Mouse (Mus musculus) hindbrain, embryonic 13.5 days (tissue): ENCODE measurements around the gene Trak2. TPM values are rescaled to one million over a fixed set of nuclear protein-coding genes. Genes with fewer than 3 reads are reported as not detected.
A peak's percentile ranks its signal among the peaks of the same experiment; 100 is the strongest.
"Not testable (repeated sequence)": the region's sequence is repeated elsewhere in the genome, so short reads cannot be mapped to it uniquely, and the experiment has no call there.

ENCODE experiments used
- ATAC-seq: fragments of 200-750 bp; cut with Nextera tagmentation; 2 replicates; pipeline ENCODE4 v1.8.0; 2017; ENCODE audit warnings: moderate TSS enrichment; ENCODE audit not compliant: low FRiP score
- H3K27ac ChIP-seq: fragments of 300-500 bp; sonication (generic); 2 replicates; pipeline ENCODE4 v1.5.1; 2015; ENCODE audit warnings: inconsistent platforms, mild to moderate bottlenecking, moderate library complexity
- H3K27me3 ChIP-seq: fragments of 300-500 bp; sonication (generic); 2 replicates; pipeline ENCODE4 v1.6.1; 2015; ENCODE audit warnings: mild to moderate bottlenecking, inconsistent platforms
- H3K36me3 ChIP-seq: fragments of 300-500 bp; sonication (generic); 2 replicates; pipeline ENCODE4 v1.6.1; 2015; ENCODE audit warnings: mild to moderate bottlenecking, inconsistent platforms
- H3K4me1 ChIP-seq: fragments of 300-500 bp; sonication (generic); replicated peaks from 2 replicates; pipeline ENCODE4 v1.6.1; 2015; ENCODE audit warnings: inconsistent platforms
- H3K4me2 ChIP-seq: fragments of 300-500 bp; sonication (generic); 2 replicates; pipeline ENCODE4 v1.6.1; 2015; ENCODE audit warnings: inconsistent platforms, mild to moderate bottlenecking, moderate library complexity
- H3K4me3 ChIP-seq: fragments of 300-500 bp; sonication (generic); 2 replicates; pipeline ENCODE4 v1.5.1; 2015; ENCODE audit warnings: mild to moderate bottlenecking, inconsistent platforms
- H3K9ac ChIP-seq: fragments of 300-500 bp; sonication (generic); 2 replicates; pipeline ENCODE4 v1.6.1; 2015; ENCODE audit warnings: mild to moderate bottlenecking, inconsistent platforms
- H3K9me3 ChIP-seq: fragments of 300-500 bp; sonication (generic); 2 replicates; pipeline ENCODE4 v1.6.1; 2016; ENCODE audit warnings: inconsistent platforms
- WGBS: fragments of 180-500 bp; shearing (Covaris S2); methylation state at CpG from one replicate; pipeline ENCODE4 v1.1.7; 2015; 5-methylcytosine and 5-hydroxymethylcytosine counted together
- polyA plus RNA-seq: library from polyadenylated mRNA; unstranded; fragments of >200 nt; fragmentation: Nextera tagmentation; extraction: Ambion mirVana; gene quantifications from 2 replicates; pipeline ENCODE4 v1.2.1, GENCODE M21; 2015

The Trak2 gene
- polyA plus RNA-seq, 1 experiment from 2014 or later, result 18.7 TPM

- Histone ChIP-seq H3K4me2 (no peak overlapping the region), H3K27me3 (no peaks in the 10 kb centered on the region), H3K4me1 (peaks cover 4% of the 10 kb centered on the region; the same call in 1 of the 2 replicates), H3K9ac (no peak overlapping the region), H3K9me3 (no peaks in the 10 kb centered on the region), H3K36me3 (no peaks in the 10 kb centered on the region), H3K27ac (no peak overlapping the region), H3K4me3 (no peak overlapping the region)
- ATAC-seq, result no peak
Measured at GRCm38 (mm10) chr1:58962865-58963264, 10.4 kb downstream of the Trak2 start.

- H3K27me3 ChIP-seq, result no peaks in the 10 kb centered on the region
- H3K4me2 ChIP-seq, result no peak overlapping the region
- H3K4me1 ChIP-seq, result peaks cover 5% of the 10 kb centered on the region; the same call in 1 of the 2 replicates
- H3K27ac ChIP-seq, result no peak overlapping the region
- no peaks in the 10 kb centered on the region for H3K9me3 ChIP-seq
- no peak for ATAC-seq
- WGBS, result 87% methylated on average over 5 of the region's 5 CpGs
- no peak overlapping the region for H3K4me3 ChIP-seq
- no peak overlapping the region for H3K9ac ChIP-seq
- H3K36me3 ChIP-seq, result no peaks in the 10 kb centered on the region
Measured at GRCm38 (mm10) chr1:58962418-58962817, 10.8 kb downstream of the Trak2 start.

GRCm38 (mm10) chr1:58961152-58961893, 11.9 kb downstream of the Trak2 start:
- Histone ChIP-seq H3K9me3 (no peaks in the 10 kb centered on the region), H3K27me3 (no peaks in the 10 kb centered on the region), H3K4me1 (peaks cover 5% of the 10 kb centered on the region; the same call in 1 of the 2 replicates), H3K4me3 (no peak overlapping the region), H3K27ac (0 out of 2 replicates have a peak overlapping the region, but pooled peaks have one; percentile 30), H3K9ac (no peak overlapping the region), H3K36me3 (no peaks in the 10 kb centered on the region), H3K4me2 (no peak overlapping the region)
- 73% methylated on average over 12 of the region's 12 CpGs for WGBS
- no peak for ATAC-seq

GRCm38 (mm10) chr1:58959682-58960081, 13.5 kb downstream of the Trak2 start:
- 88% methylated on average over 2 of the region's 2 CpGs for WGBS
- no peaks in the 10 kb centered on the region for H3K27me3 ChIP-seq
- no peak for ATAC-seq

GRCm38 (mm10) chr1:58958789-58959526, 14.3 kb downstream of the Trak2 start:
- H3K9me3 ChIP-seq, H3K9ac ChIP-seq, H3K4me1 ChIP-seq, H3K4me2 ChIP-seq, H3K36me3 ChIP-seq, H3K27me3 ChIP-seq, H3K4me3 ChIP-seq, ATAC-seq: not testable (repeated sequence)
- H3K27ac ChIP-seq, result 0 out of 2 replicates have a peak overlapping the region, but pooled peaks have one; percentile 40
- 82% methylated on average over 16 of the region's 16 CpGs for WGBS

More at GRCm38 (mm10) chr1:58959682-58960081, 13.5 kb downstream of the Trak2 start:
- no peak overlapping the region for H3K9ac ChIP-seq
- no peaks in the 10 kb centered on the region for H3K36me3 ChIP-seq
- H3K4me2 ChIP-seq, result no peak overlapping the region
- H3K4me1 ChIP-seq, result peaks cover 5% of the 10 kb centered on the region; the same call in 1 of the 2 replicates
- H3K27ac ChIP-seq, result no peak overlapping the region
- no peaks in the 10 kb centered on the region for H3K9me3 ChIP-seq
- no peak overlapping the region for H3K4me3 ChIP-seq

- Histone ChIP-seq H3K27me3 (no peaks in the 10 kb centered on the region), H3K9ac (no peak overlapping the region), H3K4me1 (peaks cover 5% of the 10 kb centered on the region; the same call in 1 of the 2 replicates), H3K27ac (no peak overlapping the region), H3K4me2 (no peak overlapping the region), H3K9me3 (no peaks in the 10 kb centered on the region), H3K36me3 (no peaks in the 10 kb centered on the region), H3K4me3 (no peak overlapping the region)
- 61% methylated on average over 2 of the region's 2 CpGs for WGBS
- ATAC-seq, result no peak
Measured at GRCm38 (mm10) chr1:58957931-58958330, 15.3 kb downstream of the Trak2 start.

- WGBS, result 90% methylated on average over 9 of the region's 9 CpGs
Measured at GRCm38 (mm10) chr1:58956229-58956628, 17.0 kb downstream of the Trak2 start.

GRCm38 (mm10) chr1:58955716-58956115, 17.5 kb downstream of the Trak2 start:
- Histone ChIP-seq H3K4me1 (peaks cover 10% of the 10 kb centered on the region), H3K4me2 (no peak overlapping the region), H3K27ac (no peak overlapping the region), H3K27me3 (no peaks in the 10 kb centered on the region), H3K4me3 (no peak overlapping the region), H3K36me3 (no peaks in the 10 kb centered on the region), H3K9me3 (no peaks in the 10 kb centered on the region), H3K9ac (no peak overlapping the region)
- 93% methylated on average over 3 of the region's 3 CpGs for WGBS
- ATAC-seq, result no peak

More at GRCm38 (mm10) chr1:58956229-58956628, 17.0 kb downstream of the Trak2 start:
- no peak overlapping the region for H3K4me3 ChIP-seq
- no peak overlapping the region for H3K9ac ChIP-seq
- no peaks in the 10 kb centered on the region for H3K9me3 ChIP-seq
- no peak overlapping the region for H3K4me2 ChIP-seq
- H3K36me3 ChIP-seq, result no peaks in the 10 kb centered on the region
- H3K27me3 ChIP-seq, result no peaks in the 10 kb centered on the region
- ATAC-seq, result no peak
- peaks cover 8% of the 10 kb centered on the region for H3K4me1 ChIP-seq
- no peak overlapping the region for H3K27ac ChIP-seq

GRCm38 (mm10) chr1:58954578-58955410, 18.4 kb downstream of the Trak2 start:
- Histone ChIP-seq H3K27ac (no peak overlapping the region), H3K36me3 (no peaks in the 10 kb centered on the region), H3K9ac (no peak overlapping the region), H3K9me3 (no peaks in the 10 kb centered on the region), H3K4me2 (no peak overlapping the region), H3K4me1 (peaks cover 10% of the 10 kb centered on the region), H3K27me3 (no peaks in the 10 kb centered on the region), H3K4me3 (no peak overlapping the region)
- 84% methylated on average over 8 of the region's 8 CpGs for WGBS
- ATAC-seq, result no peak

- Histone ChIP-seq H3K27ac (no peak overlapping the region), H3K9me3 (no peaks in the 10 kb centered on the region)
- 93% methylated on average over 9 of the region's 9 CpGs for WGBS
Measured at GRCm38 (mm10) chr1:58953686-58954434, 19.4 kb downstream of the Trak2 start.

GRCm38 (mm10) chr1:58952997-58953396, 20.2 kb downstream of the Trak2 start:
- 69% methylated on average over 4 of the region's 4 CpGs for WGBS
- Histone ChIP-seq H3K9ac (no peak overlapping the region), H3K9me3 (no peaks in the 10 kb centered on the region), H3K27me3 (no peaks in the 10 kb centered on the region), H3K4me2 (no peak overlapping the region), H3K4me3 (no peak overlapping the region), H3K36me3 (no peaks in the 10 kb centered on the region), H3K27ac (no peak overlapping the region), H3K4me1 (peaks cover 7% of the 10 kb centered on the region)
- ATAC-seq, result no peak

More at GRCm38 (mm10) chr1:58953686-58954434, 19.4 kb downstream of the Trak2 start:
- H3K4me1 ChIP-seq, result peaks cover 10% of the 10 kb centered on the region
- no peak overlapping the region for H3K9ac ChIP-seq
- H3K4me3 ChIP-seq, result no peak overlapping the region
- no peak overlapping the region for H3K4me2 ChIP-seq
- no peaks in the 10 kb centered on the region for H3K27me3 ChIP-seq
- no peak for ATAC-seq
- H3K36me3 ChIP-seq, result no peaks in the 10 kb centered on the region
